Mouse (Mus musculus) forebrain, embryonic 15.5 days (tissue): ENCODE measurements around the gene Ass1. TPM values are rescaled to one million over a fixed set of nuclear protein-coding genes. Genes with fewer than 3 reads are reported as not detected.

Experiments used
- polyA plus RNA-seq: library from polyadenylated mRNA; unstranded; fragments of >200 nt; fragmentation: Nextera tagmentation; extraction: Ambion mirVana; gene quantifications from 2 replicates; pipeline ENCODE4 v1.2.1, GENCODE M21; 2015

Gene Ass1
- polyA plus RNA-seq, 1 experiment from 2014 or later, result 6.3 TPM

Other genes starting within 250 kb of the Ass1 start
- 115 and 116 TPM in 2 replicates for gene Ncs1, start 224.4 kb upstream of the Ass1 start, polyA plus RNA-seq
- 0.19 and 0.22 TPM in 2 replicates for gene Hmcn2, start 155.8 kb upstream of the Ass1 start, polyA plus RNA-seq
- gene Fubp3, start 102.4 kb downstream of the Ass1 start, polyA plus RNA-seq, result 57.5 and 63.0 TPM in 2 replicates
- 2.9 and 4.1 TPM in 2 replicates for gene Prdm12, start 169.8 kb downstream of the Ass1 start, polyA plus RNA-seq
- 41.6 and 44.2 TPM in 2 replicates for gene Exosc2, start 200.5 kb downstream of the Ass1 start, polyA plus RNA-seq
- gene Abl1, start 218.2 kb downstream of the Ass1 start, polyA plus RNA-seq, result 23.6 and 23.7 TPM in 2 replicates